Mouse (Mus musculus) Muller cell, postnatal 12 days (primary cell): ENCODE data around the gene Zfp768.

Experiments
- DNase-seq: peaks from one replicate; pipeline ENCODE4 v3.0.0-alpha.2; 2015; ENCODE audit errors: inconsistent ontology term

Gene Zfp768

GRCm38 (mm10) chr7:127297586-127298193 is 47.7 kb downstream of the Zfp768 start:
- no peak for DNase-seq

- DNase-seq, result no peak
Observed at GRCm38 (mm10) chr7:127296786-127297555, 48.4 kb downstream of the Zfp768 start.

- DNase-seq, result no peak
Observed at GRCm38 (mm10) chr7:127296098-127296497, 49.3 kb downstream of the Zfp768 start, which contains the start of gene Itgal. Gene Itgal, plus strand, starts transcription at chr7:127296260.
